Mouse (Mus musculus): ENCODE results near the gene Rnf220. TPM values are rescaled to one million over a fixed set of nuclear protein-coding genes. Genes with fewer than 3 reads are reported as not detected.
A peak's percentile ranks its signal among the peaks of the same experiment; 100 is the strongest.

Gene Rnf220
- polyA plus RNA-seq, 1 experiment from 2014 or later: 115 TPM

GRCm38 (mm10) chr4:117318508-117318907, 178.3 kb downstream of the Rnf220 start:
- Histone ChIP-seq H3K27me3 (peaks cover 81% of the 10 kb centered on the region), H3K36me3 (ENCODE audit: poor library complexity, severe bottlenecking) (no peaks in the 10 kb centered on the region), H3K4me2 (no peak overlapping the region), H3K9me3 (replicated peaks) (no peaks in the 10 kb centered on the region), H3K4me1 (peaks cover 18% of the 10 kb centered on the region), H3K27ac (no peak overlapping the region), H3K9ac (no peak overlapping the region), H3K4me3 (no peak overlapping the region)
- WGBS: 94% methylated on average over 9 of the region's 9 CpGs
- no peak for ATAC-seq

GRCm38 (mm10) chr4:117317701-117318190, 179.1 kb downstream of the Rnf220 start:
- H3K9me3 ChIP-seq (replicated peaks): no peaks in the 10 kb centered on the region
- H3K27me3 ChIP-seq: peaks cover 84% of the 10 kb centered on the region
- H3K27ac ChIP-seq: no peak overlapping the region

GRCm38 (mm10) chr4:117316800-117317199, 180.1 kb downstream of the Rnf220 start:
- no peak for ATAC-seq
- H3K9ac ChIP-seq: no peak overlapping the region
- H3K27me3 ChIP-seq: peaks cover 85% of the 10 kb centered on the region

More at GRCm38 (mm10) chr4:117317701-117318190, 179.1 kb downstream of the Rnf220 start:
- Histone ChIP-seq H3K36me3 (ENCODE audit: poor library complexity, severe bottlenecking) (no peaks in the 10 kb centered on the region), H3K4me3 (no peak overlapping the region; the same call in 1 of the 2 replicates), H3K4me2 (peak overlapping the region; percentile 45), H3K9ac (no peak overlapping the region), H3K4me1 (peaks cover 24% of the 10 kb centered on the region)
- peak; percentile 69; the same call in 1 of the 2 replicates for ATAC-seq
- WGBS: 20% methylated on average over 18 of the region's 18 CpGs

GRCm38 (mm10) chr4:117314849-117315500, 181.9 kb downstream of the Rnf220 start:
- Histone ChIP-seq H3K4me2 (no peak overlapping the region), H3K4me1 (peaks cover 29% of the 10 kb centered on the region), H3K9ac (no peak overlapping the region), H3K27ac (no peak overlapping the region), H3K9me3 (replicated peaks) (no peaks in the 10 kb centered on the region), H3K36me3 (ENCODE audit: poor library complexity, severe bottlenecking) (no peaks in the 10 kb centered on the region), H3K27me3 (peaks cover 71% of the 10 kb centered on the region), H3K4me3 (no peak overlapping the region)
- ATAC-seq: no peak
- WGBS: 82% methylated on average over 16 of the region's 16 CpGs

More at GRCm38 (mm10) chr4:117316800-117317199, 180.1 kb downstream of the Rnf220 start:
- H3K4me3 ChIP-seq: no peak overlapping the region
- peaks cover 29% of the 10 kb centered on the region for H3K4me1 ChIP-seq
- H3K27ac ChIP-seq: no peak overlapping the region
- no peaks in the 10 kb centered on the region for H3K36me3 ChIP-seq (ENCODE audit: poor library complexity, severe bottlenecking)
- H3K4me2 ChIP-seq: 0 out of 2 replicates have a peak overlapping the region, but pooled peaks have one; percentile 45
- H3K9me3 ChIP-seq (replicated peaks): no peaks in the 10 kb centered on the region
- WGBS: 52% methylated on average over 6 of the region's 6 CpGs

- Histone ChIP-seq H3K27me3 (peaks cover 53% of the 10 kb centered on the region), H3K4me1 (peaks cover 24% of the 10 kb centered on the region)
Measured at GRCm38 (mm10) chr4:117313085-117313424, 183.8 kb downstream of the Rnf220 start.

GRCm38 (mm10) chr4:117312416-117313084, 184.3 kb downstream of the Rnf220 start:
- 3% methylated on average over 26 of the region's 26 CpGs for WGBS
- Histone ChIP-seq H3K27ac (no peak overlapping the region), H3K36me3 (ENCODE audit: poor library complexity, severe bottlenecking) (no peaks in the 10 kb centered on the region), H3K27me3 (peaks cover 51% of the 10 kb centered on the region), H3K9ac (no peak overlapping the region), H3K4me3 (no peak overlapping the region), H3K4me2 (peak overlapping the region; percentile 21), H3K4me1 (peaks cover 19% of the 10 kb centered on the region), H3K9me3 (replicated peaks) (no peaks in the 10 kb centered on the region)
- no peak for ATAC-seq

More at GRCm38 (mm10) chr4:117313085-117313424, 183.8 kb downstream of the Rnf220 start:
- no peaks in the 10 kb centered on the region for H3K9me3 ChIP-seq (replicated peaks)
- no peak overlapping the region for H3K4me3 ChIP-seq
- no peaks in the 10 kb centered on the region for H3K36me3 ChIP-seq (ENCODE audit: poor library complexity, severe bottlenecking)
- no peak overlapping the region for H3K27ac ChIP-seq
- H3K4me2 ChIP-seq: no peak overlapping the region
- no peak for ATAC-seq
- WGBS: 14% methylated on average over 4 of the region's 4 CpGs
- no peak overlapping the region for H3K9ac ChIP-seq

GRCm38 (mm10) chr4:117311891-117312290, 185.0 kb downstream of the Rnf220 start:
- H3K27me3 ChIP-seq: peaks cover 56% of the 10 kb centered on the region
- no peak for ATAC-seq
- WGBS: 52% methylated on average over 5 of the region's 5 CpGs

GRCm38 (mm10) chr4:117309427-117309826, 187.4 kb downstream of the Rnf220 start:
- H3K4me1 ChIP-seq: peaks cover 15% of the 10 kb centered on the region
- H3K27me3 ChIP-seq: peaks cover 60% of the 10 kb centered on the region
- no peak overlapping the region for H3K4me3 ChIP-seq
- no peak overlapping the region for H3K27ac ChIP-seq
- H3K4me2 ChIP-seq: no peak overlapping the region
- WGBS: 93% methylated on average over 1 of the region's 1 CpGs
- no peak overlapping the region for H3K9ac ChIP-seq
- no peak for ATAC-seq
- no peaks in the 10 kb centered on the region for H3K36me3 ChIP-seq (ENCODE audit: poor library complexity, severe bottlenecking)
- no peaks in the 10 kb centered on the region for H3K9me3 ChIP-seq (replicated peaks)

More at GRCm38 (mm10) chr4:117311891-117312290, 185.0 kb downstream of the Rnf220 start:
- no peak overlapping the region for H3K4me2 ChIP-seq
- no peak overlapping the region for H3K9ac ChIP-seq
- H3K4me1 ChIP-seq: peaks cover 12% of the 10 kb centered on the region
- no peaks in the 10 kb centered on the region for H3K36me3 ChIP-seq (ENCODE audit: poor library complexity, severe bottlenecking)
- no peak overlapping the region for H3K4me3 ChIP-seq
- H3K27ac ChIP-seq: no peak overlapping the region
- H3K9me3 ChIP-seq (replicated peaks): no peaks in the 10 kb centered on the region

GRCm38 (mm10) chr4:117307270-117307669, 189.6 kb downstream of the Rnf220 start:
- peaks cover 60% of the 10 kb centered on the region for H3K27me3 ChIP-seq
- 62% methylated on average over 6 of the region's 6 CpGs for WGBS

GRCm38 (mm10) chr4:117305461-117305860, 191.4 kb downstream of the Rnf220 start:
- H3K27ac ChIP-seq: no peak overlapping the region
- peaks cover 71% of the 10 kb centered on the region for H3K27me3 ChIP-seq
- H3K9ac ChIP-seq: no peak overlapping the region
- H3K4me1 ChIP-seq: peaks cover 26% of the 10 kb centered on the region
- H3K9me3 ChIP-seq (replicated peaks): no peaks in the 10 kb centered on the region
- no peak for ATAC-seq
- H3K4me2 ChIP-seq: no peak overlapping the region
- no peak overlapping the region for H3K4me3 ChIP-seq
- no peaks in the 10 kb centered on the region for H3K36me3 ChIP-seq (ENCODE audit: poor library complexity, severe bottlenecking)
- 58% methylated on average over 6 of the region's 7 CpGs for WGBS

More at GRCm38 (mm10) chr4:117307270-117307669, 189.6 kb downstream of the Rnf220 start:
- Histone ChIP-seq H3K27ac (no peak overlapping the region), H3K9me3 (replicated peaks) (no peaks in the 10 kb centered on the region), H3K4me2 (no peak overlapping the region), H3K9ac (no peak overlapping the region), H3K36me3 (ENCODE audit: poor library complexity, severe bottlenecking) (no peaks in the 10 kb centered on the region), H3K4me3 (no peak overlapping the region), H3K4me1 (peaks cover 22% of the 10 kb centered on the region)
- ATAC-seq: no peak

GRCm38 (mm10) chr4:117304239-117305025, 192.4 kb downstream of the Rnf220 start:
- Histone ChIP-seq H3K9me3 (replicated peaks) (no peaks in the 10 kb centered on the region), H3K27ac (no peak overlapping the region), H3K36me3 (ENCODE audit: poor library complexity, severe bottlenecking) (no peaks in the 10 kb centered on the region), H3K4me2 (peak overlapping the region; percentile 78), H3K4me3 (peak overlapping the region; percentile 43), H3K9ac (peak overlapping the region; percentile 63), H3K27me3 (peaks cover 75% of the 10 kb centered on the region), H3K4me1 (peaks cover 26% of the 10 kb centered on the region)
- 3% methylated on average over 43 of the region's 54 CpGs for WGBS
- ATAC-seq: 0 out of 2 replicates have a peak, but pooled peaks have one; percentile 8

Measured in forebrain, embryonic 13.5 days (tissue).